Mouse (Mus musculus): Measurements from ENCODE around the gene Syvn1.
"Not testable (repeated sequence)": the region's sequence is repeated elsewhere in the genome, so short reads cannot be mapped to it uniquely, and the experiment has no call there.

Syvn1 gene

GRCm38 (mm10) chr19:6044102-6044501 is 2.3 kb upstream of the Syvn1 start:
- DNase-seq, result not testable (repeated sequence)

GRCm38 (mm10) chr19:6045366-6046293 is 746 bp upstream of the Syvn1 start:
- DNase-seq, result no peak

- no peak for DNase-seq
Measured at GRCm38 (mm10) chr19:6047154-6047898, 950 bp downstream of the Syvn1 start.

GRCm38 (mm10) chr19:6047899-6048166 is 1.5 kb downstream of the Syvn1 start:
- peak; percentile 18 for DNase-seq

- no peak for DNase-seq
Measured at GRCm38 (mm10) chr19:6048681-6049410, 2.5 kb downstream of the Syvn1 start.

- DNase-seq, result no peak
Measured at GRCm38 (mm10) chr19:6052516-6052915, 6.1 kb downstream of the Syvn1 start.

GRCm38 (mm10) chr19:6054296-6054695 is 7.9 kb downstream of the Syvn1 start:
- DNase-seq, result no peak

- DNase-seq, result no peak
Measured at GRCm38 (mm10) chr19:6056696-6057095, 10.3 kb downstream of the Syvn1 start.

- DNase-seq, result peak; percentile 99
Measured at GRCm38 (mm10) chr19:6057313-6058096, 11.1 kb downstream of the Syvn1 start, which contains the start of the genes Mrpl49 and Fau. Gene Mrpl49 (minus strand): TSS chr19:6057785. Gene Fau (plus strand): TSS chr19:6057844.

GRCm38 (mm10) chr19:6058513-6058912 is 12.1 kb downstream of the Syvn1 start:
- no peak for DNase-seq

- no peak for DNase-seq
Measured at GRCm38 (mm10) chr19:6058966-6059365, 12.6 kb downstream of the Syvn1 start.

GRCm38 (mm10) chr19:6061021-6061533 is 14.7 kb downstream of the Syvn1 start, which contains the start of gene Znhit2:
Gene Znhit2 (plus strand): TSS chr19:6061192.
- DNase-seq, result peak; percentile 81

GRCm38 (mm10) chr19:6061641-6062302 is 15.4 kb downstream of the Syvn1 start:
- no peak for DNase-seq

- DNase-seq, result no peak
Measured at GRCm38 (mm10) chr19:6062418-6062817, 16.0 kb downstream of the Syvn1 start.

GRCm38 (mm10) chr19:6063081-6063480 is 16.7 kb downstream of the Syvn1 start:
- no peak for DNase-seq

- no peak for DNase-seq
Measured at GRCm38 (mm10) chr19:6066571-6066970, 20.2 kb downstream of the Syvn1 start.

GRCm38 (mm10) chr19:6067011-6067723 is 20.8 kb downstream of the Syvn1 start:
- DNase-seq, result peak; percentile 87

- DNase-seq, result peak; percentile 78
Measured at GRCm38 (mm10) chr19:6067724-6068415, 21.5 kb downstream of the Syvn1 start, which contains the start of gene Tm7sf2. Gene Tm7sf2 (minus strand): TSS chr19:6068373.

GRCm38 (mm10) chr19:6068951-6069350 is 22.6 kb downstream of the Syvn1 start:
- DNase-seq, result no peak

- DNase-seq, result no peak
Measured at GRCm38 (mm10) chr19:6069851-6070250, 23.5 kb downstream of the Syvn1 start.

Measured in cerebellum, adult 11 months (tissue).